Mouse (Mus musculus) frontal cortex, postnatal 25 days (tissue): ENCODE measurements at regions not wholly inside any gene's neighbourhood (a gene's known extent, or its start where the extent isn't known, plus 50 kb on each side); places are given as distances from the start of the nearest gene placed in this dataset.
A peak's percentile ranks its signal among the peaks of the same experiment; 100 is the strongest.

Experiments used
- DNase-seq, 2 experiments: peaks; one replicate each; pipeline ENCODE4 v3.0.0; 2022; ENCODE audit warnings: low spot score in 2 of 2

- peak; percentile 42 to 46 for DNase-seq
These were observed 254.3 kb upstream of the Kcnab2 start for GRCm38 (mm10) chr4:152731988-152732387.

- DNase-seq, result no peak
These were observed 253.5 kb upstream of the Kcnab2 start for GRCm38 (mm10) chr4:152731082-152731720.

- no peak for DNase-seq
These were observed 251.8 kb upstream of the Kcnab2 start for GRCm38 (mm10) chr4:152729421-152729820.

GRCm38 (mm10) chr4:152725881-152726280 lies 248.2 kb upstream of the Kcnab2 start:
- DNase-seq, result peak in 1 of 2 experiments; percentile 6

GRCm38 (mm10) chr4:152725423-152725822 lies 247.8 kb upstream of the Kcnab2 start:
- DNase-seq, result peak in 1 of 2 experiments; percentile 4

- DNase-seq, result no peak
These were observed 247.1 kb upstream of the Kcnab2 start for GRCm38 (mm10) chr4:152724741-152725140.

- no peak for DNase-seq
These were observed 246.4 kb upstream of the Kcnab2 start for GRCm38 (mm10) chr4:152724026-152724425.

- DNase-seq, result no peak
These were observed 242.9 kb upstream of the Kcnab2 start for GRCm38 (mm10) chr4:152720528-152720927.

- DNase-seq, result no peak
These were observed 241.9 kb upstream of the Kcnab2 start for GRCm38 (mm10) chr4:152719416-152720127.

GRCm38 (mm10) chr4:152710339-152710738 lies 232.7 kb upstream of the Kcnab2 start:
- DNase-seq, result no peak

GRCm38 (mm10) chr4:152700217-152700616 lies 222.5 kb upstream of the Kcnab2 start:
- no peak for DNase-seq

GRCm38 (mm10) chr4:152697247-152697960 lies 219.7 kb upstream of the Kcnab2 start:
- peak in 1 of 2 experiments; percentile 7 for DNase-seq

- no peak for DNase-seq
These were observed 214.1 kb upstream of the Kcnab2 start for GRCm38 (mm10) chr4:152691735-152692134.

GRCm38 (mm10) chr4:152691302-152691701 lies 213.6 kb upstream of the Kcnab2 start:
- peak in 1 of 2 experiments; percentile 4 for DNase-seq

- DNase-seq, result no peak
These were observed 213.1 kb upstream of the Kcnab2 start for GRCm38 (mm10) chr4:152690766-152691165.

- no peak for DNase-seq
These were observed 212.2 kb upstream of the Kcnab2 start for GRCm38 (mm10) chr4:152689831-152690230.

- no peak for DNase-seq
These were observed 208.9 kb upstream of the Kcnab2 start for GRCm38 (mm10) chr4:152686509-152687081.

GRCm38 (mm10) chr4:152674140-152674539 lies 196.5 kb upstream of the Kcnab2 start:
- no peak for DNase-seq

- peak; percentile 12 to 18 for DNase-seq
These were observed 185.8 kb upstream of the Kcnab2 start for GRCm38 (mm10) chr4:152663482-152663881.

- DNase-seq, result no peak
These were observed 185.4 kb upstream of the Kcnab2 start for GRCm38 (mm10) chr4:152663069-152663468.

- no peak for DNase-seq
These were observed 184.8 kb upstream of the Kcnab2 start for GRCm38 (mm10) chr4:152662439-152662838.

GRCm38 (mm10) chr4:152650198-152650597 lies 172.5 kb upstream of the Kcnab2 start:
- no peak for DNase-seq
